Mouse (Mus musculus) gonadal fat pad, adult 2 months (tissue): ENCODE measurements around the gene B230217C12Rik. TPM values are rescaled to one million over a fixed set of nuclear protein-coding genes. Genes with fewer than 3 reads are reported as not detected.
A peak's percentile ranks its signal among the peaks of the same experiment; 100 is the strongest.

Experiments
- DNase-seq: peaks from one replicate; pipeline ENCODE4 v3.0.0-alpha.2; 2012; ENCODE audit warnings: low read depth
- polyA plus RNA-seq: library from polyadenylated mRNA; depleted of rRNA; stranded (reverse); fragments of >200 nt; gene quantifications from 2 replicates; pipeline ENCODE4 v1.2.3, GENCODE M21; 2012; rRNA removed

B230217C12Rik gene
- polyA plus RNA-seq = 1.3 and 2.1 TPM in 2 replicates

DNA sequence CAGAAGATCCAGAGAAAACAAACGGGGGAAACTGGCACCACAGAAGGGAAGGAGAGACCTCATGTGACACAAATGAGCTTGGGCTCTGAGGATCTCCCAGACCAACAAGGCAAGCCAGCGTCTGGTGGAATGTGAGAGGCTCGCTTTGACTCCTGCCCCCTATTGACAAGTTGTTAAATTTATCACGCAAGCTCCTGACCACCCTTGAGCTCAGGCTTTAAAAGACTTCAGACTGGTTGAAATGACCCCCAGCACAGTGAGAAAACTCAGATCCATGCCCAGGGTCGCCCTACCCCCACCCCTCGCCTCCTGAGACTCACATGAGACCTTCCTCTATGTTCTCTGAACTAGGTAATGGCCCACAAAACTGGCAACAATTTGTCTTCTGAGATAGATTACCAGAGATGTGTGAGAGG, at the start of gene B230217C12Rik:
TSS of gene B230217C12Rik (plus strand) at position 242 of the 416 bp plus-strand sequence.
- DNase-seq = no peak

GRCm38 (mm10) chr11:97793165-97793564, 47.4 kb upstream of the B230217C12Rik start:
- DNase-seq = no peak

GRCm38 (mm10) chr11:97796910-97797309, 43.7 kb upstream of the B230217C12Rik start:
- no peak for DNase-seq

GRCm38 (mm10) chr11:97797369-97798082, 43.1 kb upstream of the B230217C12Rik start:
- no peak for DNase-seq

DNA sequence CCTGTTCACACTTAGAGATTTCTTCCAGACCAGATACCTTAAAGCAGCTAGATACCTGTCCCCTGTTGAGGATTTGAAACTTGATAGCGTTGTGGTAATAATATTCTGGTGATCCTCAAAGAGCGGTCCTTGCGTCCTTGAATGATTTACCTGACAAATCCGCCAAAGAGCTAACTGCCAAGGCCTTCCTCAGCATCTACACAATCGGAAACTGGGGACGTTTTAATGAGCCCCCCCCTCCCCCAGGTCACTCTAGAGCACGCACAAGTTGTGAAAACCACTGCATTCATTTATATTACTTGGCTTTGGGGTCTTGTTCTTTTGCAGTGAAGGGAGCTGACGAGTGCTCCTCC, 42.5 kb upstream of the B230217C12Rik start:
- DNase-seq = no peak

DNA sequence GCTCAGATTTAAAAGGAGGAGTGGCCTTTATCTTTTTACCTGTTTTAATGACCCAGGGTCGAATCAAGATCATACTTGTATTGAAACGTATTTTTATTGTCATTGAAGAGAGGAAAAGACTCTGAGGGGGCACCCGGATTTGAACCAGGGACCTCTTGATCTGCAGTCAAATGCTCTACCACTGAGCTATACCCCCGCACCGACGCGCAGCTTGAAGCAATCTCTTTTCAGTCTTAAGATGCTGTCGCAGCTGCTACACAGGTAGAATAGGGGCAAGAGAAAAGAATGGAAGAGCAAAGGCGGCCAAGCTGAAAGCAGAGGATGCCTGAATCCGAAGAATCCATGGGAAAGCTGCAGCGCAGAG, 41.8 kb upstream of the B230217C12Rik start, which contains the start of gene Lasp1:
TSS of gene Lasp1 (plus strand) at position 219 of the 364 bp plus-strand sequence.
- DNase-seq = no peak

GRCm38 (mm10) chr11:97799146-97799993, 41.2 kb upstream of the B230217C12Rik start:
- DNase-seq = no peak

DNA sequence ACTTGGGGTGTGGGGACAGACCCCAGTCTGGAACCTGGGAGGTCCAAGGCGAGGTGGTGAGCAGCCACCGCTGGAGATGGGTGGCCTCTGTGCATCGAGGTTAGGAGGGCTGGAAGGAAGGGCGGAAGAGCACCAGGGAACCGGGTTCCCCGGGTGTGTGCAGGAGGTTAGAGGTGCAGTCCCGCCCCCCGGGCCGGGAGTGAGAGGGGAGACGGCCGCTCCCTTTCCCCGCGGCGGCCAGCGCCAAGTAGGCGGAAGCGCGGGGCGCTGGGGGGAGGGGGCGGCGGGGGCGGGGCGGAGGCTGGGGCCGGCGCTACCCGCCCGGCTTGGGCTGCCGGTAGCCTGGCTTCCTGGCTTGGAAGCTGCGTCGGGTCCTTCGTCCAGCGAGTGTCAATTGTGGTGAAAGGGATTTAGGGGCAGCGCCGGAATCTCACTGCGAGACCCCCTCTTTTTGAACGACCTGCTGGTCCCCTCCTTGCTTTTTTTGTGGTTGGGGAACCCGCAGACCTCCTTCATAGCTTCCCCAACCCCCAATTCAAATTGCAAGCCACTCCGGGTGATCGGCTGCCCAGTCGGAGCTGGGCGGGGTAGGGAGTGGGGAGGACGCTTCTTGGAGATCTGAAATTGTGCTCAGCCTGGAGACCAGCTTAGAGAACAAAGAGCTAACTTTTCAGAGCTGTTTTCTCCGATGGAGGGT, 40.4 kb upstream of the B230217C12Rik start:
- DNase-seq = no peak

- no peak for DNase-seq
Measured at GRCm38 (mm10) chr11:97800691-97801408, 39.7 kb upstream of the B230217C12Rik start.

DNA sequence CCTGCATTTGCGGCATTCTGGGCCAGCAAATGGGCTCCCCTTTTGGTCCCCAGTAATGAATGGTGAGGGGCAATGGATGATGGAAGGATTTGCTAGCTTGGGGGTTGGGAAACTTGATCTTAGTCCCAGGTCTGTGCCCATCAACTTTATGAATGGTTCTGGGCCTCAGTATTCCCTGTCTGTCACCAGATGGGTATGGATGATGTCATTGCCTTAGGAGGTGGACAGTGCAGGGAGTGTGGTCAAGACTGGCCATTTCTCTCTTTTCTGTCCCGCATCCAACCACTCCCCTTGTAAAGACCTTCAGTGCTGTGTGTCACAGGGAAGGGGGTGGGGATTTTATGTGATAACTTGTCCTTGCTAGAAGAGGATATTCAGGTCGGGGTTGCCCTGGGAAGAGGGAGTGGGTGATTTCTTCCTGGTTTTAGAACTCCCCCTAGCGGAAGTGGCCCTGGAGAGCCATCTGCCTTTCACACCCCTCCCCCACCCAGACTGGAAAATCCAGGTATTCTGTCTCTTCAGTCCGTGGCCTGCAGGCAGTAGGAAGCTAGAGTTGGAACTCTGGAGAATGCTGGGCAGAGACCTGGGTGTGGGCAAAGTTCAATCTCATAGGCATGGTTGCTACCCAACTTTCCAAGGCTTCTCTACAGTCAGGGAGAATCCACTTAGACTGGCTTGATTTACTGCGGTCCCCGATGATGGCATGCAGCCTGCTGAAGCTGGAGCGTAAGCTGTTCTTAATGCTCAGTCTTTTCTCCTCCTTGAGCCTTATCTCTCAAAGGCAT, 39.0 kb upstream of the B230217C12Rik start:
- peak; percentile 85 for DNase-seq

DNA sequence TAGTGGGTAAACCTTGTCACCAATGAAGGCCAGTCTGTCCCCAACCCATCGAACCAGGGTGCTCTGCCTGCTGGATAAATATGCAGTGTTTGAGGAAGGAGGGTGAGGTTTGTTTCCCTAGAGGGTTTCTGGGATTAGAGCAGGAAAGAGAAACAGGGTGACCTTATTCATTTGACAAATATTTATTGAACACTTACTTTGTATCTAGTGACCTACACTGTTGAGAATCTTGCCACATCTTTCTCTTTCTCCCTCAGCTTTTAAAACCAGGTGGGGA, 38.4 kb upstream of the B230217C12Rik start:
- no peak for DNase-seq

DNA sequence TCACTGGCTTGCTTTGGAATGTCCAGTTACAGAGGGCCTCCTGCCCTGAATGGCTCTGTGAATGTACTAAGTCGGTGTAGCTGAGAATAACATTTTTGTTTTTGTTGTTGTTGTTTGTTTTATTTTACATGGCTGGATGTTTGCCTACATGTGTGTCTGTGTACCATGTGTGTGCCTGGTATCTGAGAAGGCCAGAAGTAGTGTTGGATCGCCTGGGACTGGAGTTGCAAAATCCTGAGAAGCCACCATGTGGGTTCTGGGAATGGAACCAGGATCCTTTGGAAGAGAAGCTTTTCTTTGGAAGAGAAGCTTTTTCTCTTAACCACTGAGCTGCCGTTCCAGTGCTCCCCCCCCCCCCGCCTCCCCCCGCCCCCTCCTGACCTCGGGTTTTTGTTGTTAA, 38.1 kb upstream of the B230217C12Rik start:
- DNase-seq = no peak

DNA sequence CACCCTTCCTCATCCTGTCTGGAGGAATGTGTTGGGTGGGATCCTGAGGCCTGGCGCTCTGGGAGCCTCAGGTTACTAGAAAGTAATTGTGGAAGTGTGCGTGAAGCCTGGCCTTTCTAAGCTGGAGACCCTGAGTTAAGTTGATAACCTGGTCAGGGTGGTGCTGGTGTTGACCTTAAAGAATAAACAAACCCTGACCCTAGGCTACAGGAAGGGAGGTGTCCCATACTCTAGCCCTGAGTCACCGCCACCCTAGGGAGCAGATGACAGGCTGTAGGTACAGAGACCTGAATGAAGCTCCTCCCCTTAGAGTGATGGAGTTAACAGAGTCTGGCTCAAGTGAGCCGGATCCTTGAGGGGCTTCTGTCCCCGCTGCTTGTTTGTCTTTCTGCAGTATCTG, 36.7 kb upstream of the B230217C12Rik start:
- DNase-seq = no peak

GRCm38 (mm10) chr11:97804841-97805661, 35.5 kb upstream of the B230217C12Rik start:
- no peak for DNase-seq

DNA sequence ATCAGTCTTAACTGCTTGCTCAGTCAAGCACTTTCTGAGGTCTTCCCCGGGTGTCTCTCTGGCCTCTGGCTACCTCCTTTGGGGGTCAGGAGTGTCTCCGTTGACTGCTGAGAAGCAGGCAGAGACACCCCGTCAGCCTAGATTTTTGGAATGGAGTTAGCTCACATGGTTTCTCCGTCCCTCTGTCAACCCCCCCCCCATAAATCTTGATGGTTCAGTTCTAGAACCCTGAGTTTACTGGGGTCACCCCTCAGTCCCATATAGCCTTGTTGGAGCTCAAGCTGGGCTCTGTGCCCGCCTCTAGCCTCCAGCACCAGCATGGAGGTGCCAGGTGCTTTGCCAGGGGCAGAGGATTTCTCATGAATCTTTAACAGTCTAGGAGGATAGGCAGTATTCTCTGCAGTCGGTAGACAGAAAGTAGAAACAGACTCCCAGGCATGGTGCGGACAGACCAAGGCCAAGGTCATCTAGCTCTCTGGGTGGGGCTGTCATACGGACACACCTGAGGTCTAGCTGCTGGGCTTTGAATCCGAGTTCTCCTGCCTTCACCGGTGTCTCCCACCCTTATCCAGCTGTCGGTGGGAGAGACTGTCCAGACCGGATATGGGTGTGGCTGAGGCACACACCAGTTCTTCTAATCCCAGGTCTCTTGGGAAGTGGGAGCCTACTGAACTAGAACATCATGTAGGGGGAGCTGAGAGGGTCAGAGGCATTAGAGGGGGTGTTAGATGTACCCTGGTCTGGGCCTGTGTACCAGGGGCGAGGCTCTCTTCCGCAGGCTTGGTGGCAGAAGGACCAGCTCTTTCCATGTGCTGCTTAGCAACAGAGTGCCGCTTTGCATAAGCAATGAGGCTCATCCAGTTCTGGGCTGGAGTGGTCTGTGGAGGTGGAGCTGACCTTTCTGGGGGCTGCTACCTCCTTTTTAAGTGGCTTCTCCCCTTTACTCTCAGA, 34.6 kb upstream of the B230217C12Rik start:
- DNase-seq = no peak

- no peak for DNase-seq
Measured at GRCm38 (mm10) chr11:97806613-97806964, 34.0 kb upstream of the B230217C12Rik start.

GRCm38 (mm10) chr11:97807626-97808025, 33.0 kb upstream of the B230217C12Rik start:
- no peak for DNase-seq

- no peak for DNase-seq
Measured at GRCm38 (mm10) chr11:97808093-97808492, 32.5 kb upstream of the B230217C12Rik start.

DNA sequence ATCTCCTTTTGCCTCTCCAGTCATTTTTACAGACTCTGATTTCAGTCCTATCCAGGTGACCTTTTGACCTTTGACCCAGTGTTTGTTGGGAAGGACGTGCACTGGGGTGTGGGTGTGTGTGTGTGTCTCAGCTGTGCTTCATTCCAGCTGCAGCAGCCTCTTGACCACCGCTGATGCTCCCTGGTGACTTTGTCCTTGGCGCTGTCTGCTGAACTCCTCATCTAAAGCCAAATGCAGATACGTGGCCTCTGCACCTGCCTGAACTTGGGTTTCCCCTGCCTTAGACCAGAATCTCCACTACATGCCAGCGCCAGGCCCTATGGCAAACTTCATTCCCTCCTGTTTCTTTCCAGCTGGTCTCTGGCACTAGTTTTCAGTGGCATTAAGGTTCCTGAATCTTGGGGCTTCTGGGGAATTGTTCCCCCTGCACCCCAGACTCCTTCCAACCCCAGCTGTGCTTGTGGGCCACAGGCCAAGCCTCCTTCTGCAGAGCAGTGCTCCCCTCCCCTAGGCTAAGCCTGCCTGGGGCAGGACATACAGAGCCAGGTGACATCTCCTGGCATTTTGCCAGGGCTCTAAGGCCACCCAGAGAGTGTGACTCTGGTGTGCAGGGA, 31.9 kb upstream of the B230217C12Rik start:
- DNase-seq = no peak
